Mouse (Mus musculus) fat pad, adult 2 months (tissue): ENCODE data around the gene Mesp2.

ENCODE experiments used
- DNase-seq: peaks from one replicate; pipeline ENCODE4 v3.0.0-alpha.2; 2011; ENCODE audit warnings: low read depth, low spot score; ENCODE audit errors: extremely low read depth

Gene Mesp2

GRCm38 (mm10) chr7:79860811-79861210, 50.3 kb downstream of the Mesp2 start, which contains the start of gene Anpep:
Gene Anpep (minus strand): TSS chr7:79861059.
- no peak for DNase-seq

- no peak for DNase-seq
Observed at GRCm38 (mm10) chr7:79861794-79862193, 51.3 kb downstream of the Mesp2 start.
